Mouse (Mus musculus): ENCODE results near the gene Hsp90ab1.
A peak's percentile ranks its signal among the peaks of the same experiment; 100 is the strongest.

The Hsp90ab1 gene

GRCm38 (mm10) chr17:45538394-45538793, 34.7 kb downstream of the Hsp90ab1 start:
- no peak for DNase-seq

GRCm38 (mm10) chr17:45536264-45536663, 36.8 kb downstream of the Hsp90ab1 start:
- no peak for DNase-seq

- no peak for DNase-seq
These were observed 40.2 kb downstream of the Hsp90ab1 start for GRCm38 (mm10) chr17:45532896-45533295.

- no peak for DNase-seq
These were observed 42.7 kb downstream of the Hsp90ab1 start for GRCm38 (mm10) chr17:45530346-45530782.

GRCm38 (mm10) chr17:45526571-45526970, 46.5 kb downstream of the Hsp90ab1 start:
- no peak for DNase-seq

- DNase-seq: no peak
These were observed 48.1 kb downstream of the Hsp90ab1 start for GRCm38 (mm10) chr17:45524961-45525360.

GRCm38 (mm10) chr17:45523263-45523662, 49.8 kb downstream of the Hsp90ab1 start, which contains the start of gene Tcte1:
Gene Tcte1 (plus strand): TSS chr17:45523434.
- peak; percentile 61 for DNase-seq

GRCm38 (mm10) chr17:45520136-45520535, 52.9 kb downstream of the Hsp90ab1 start:
- DNase-seq: no peak

GRCm38 (mm10) chr17:45518766-45519475, 54.1 kb downstream of the Hsp90ab1 start:
- DNase-seq: no peak

Measured in right cerebral cortex, postnatal 4 days (tissue).